Mouse (Mus musculus): ENCODE results near the gene Cd84. TPM values are rescaled to one million over a fixed set of nuclear protein-coding genes. Genes with fewer than 3 reads are reported as not detected.

Cd84 gene
- polyA plus RNA-seq (2017; shearing (Covaris generic)) = 100 to 1,000 TPM; 116 to 121 TPM

DNA sequence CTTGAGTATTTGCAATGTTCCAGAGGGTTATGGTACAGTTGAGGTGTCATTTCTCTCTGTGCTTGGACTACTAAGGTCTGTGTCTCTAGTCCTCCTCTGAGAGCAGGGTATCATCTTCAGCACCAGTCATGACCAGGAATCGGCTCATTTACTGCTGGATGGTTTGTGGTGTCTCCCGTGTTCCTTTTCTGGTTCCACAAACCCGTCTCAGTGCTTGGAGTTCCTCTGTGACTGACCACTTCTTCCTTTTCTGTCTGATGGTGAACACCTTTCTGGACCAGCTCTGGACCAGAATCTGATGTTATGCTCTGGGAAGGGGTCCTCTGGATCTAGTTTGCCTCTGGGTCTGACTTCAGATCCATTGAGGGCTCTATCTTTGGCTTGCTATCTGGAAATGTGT, at the start of gene Cd84:
Gene Cd84 (plus strand): TSS at position 210 of the 400 bp plus-strand sequence.

GRCm38 (mm10) chr1:171895364-171895763, 55.9 kb downstream of the Cd84 start, which contains the start of gene Gm10521:
Gene Gm10521, plus strand, starts transcription at chr1:171895664.

DNA sequence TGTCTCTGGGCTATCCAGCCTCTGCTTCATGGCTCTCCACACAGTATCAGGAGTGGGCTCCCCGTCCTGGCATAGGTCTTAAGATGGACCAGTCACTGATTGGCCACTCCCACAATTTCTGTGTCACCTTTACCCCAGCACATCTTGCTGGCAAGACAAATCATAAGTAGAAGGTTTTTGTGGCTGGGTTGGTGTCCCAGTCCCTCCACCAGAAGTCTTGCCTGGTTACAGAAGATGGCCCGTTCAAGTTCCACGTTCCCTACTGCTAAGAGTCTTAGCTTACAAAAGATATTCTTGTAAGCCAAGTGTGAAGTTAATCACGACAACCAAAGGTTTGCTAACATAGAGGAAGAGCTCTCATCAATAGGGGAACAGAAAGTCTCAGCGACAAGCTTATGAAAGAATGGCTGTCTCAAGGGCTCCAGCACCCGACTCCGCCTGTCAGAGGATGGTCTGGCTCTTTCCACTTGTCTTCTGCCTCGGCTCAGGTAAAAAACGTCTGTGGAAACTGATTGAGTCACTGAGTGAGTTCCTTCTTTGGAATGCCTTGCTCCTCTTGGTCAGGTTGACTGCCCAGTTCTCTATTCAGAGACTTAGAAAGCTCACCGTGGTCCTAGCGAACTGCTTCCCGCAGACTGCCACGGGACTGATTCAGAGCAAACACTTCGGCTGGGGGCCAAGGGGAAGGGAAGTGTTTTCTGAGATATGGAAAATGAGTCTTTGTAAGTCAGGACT, 78.0 kb downstream of the Cd84 start, which contains the start of gene Slamf6:
Gene Slamf6 (plus strand): TSS at position 211 of the 735 bp plus-strand sequence.

Other genes starting within 250 kb of the Cd84 start
- 100 to 1,000 TPM; 138 to 139 TPM for gene Ly9, start 232.3 kb upstream of the Cd84 start, polyA plus RNA-seq (2017; shearing (Covaris generic))
- gene Slamf7, start 186.7 kb upstream of the Cd84 start, polyA plus RNA-seq (2017; shearing (Covaris generic)) = 10 to 100 TPM in 1 of 2 experiments, 1 to 10 TPM in 1; 9.4 to 18.5 TPM
- 100 to 1,000 TPM; 364 to 636 TPM for gene Cd48, start 157.7 kb upstream of the Cd84 start, polyA plus RNA-seq (2017; shearing (Covaris generic))
- gene Slamf1, start 72.6 kb upstream of the Cd84 start, polyA plus RNA-seq (2017; shearing (Covaris generic)) = 10 to 100 TPM; 52.5 to 76.3 TPM
- under 1 TPM; 0.37 to 0.47 TPM for gene Gm10521, start 56.0 kb downstream of the Cd84 start, polyA plus RNA-seq (2017; shearing (Covaris generic))
- 100 to 1,000 TPM; 564 to 674 TPM for gene Slamf6, start 77.8 kb downstream of the Cd84 start, polyA plus RNA-seq (2017; shearing (Covaris generic))
- gene Vangl2, start 188.7 kb downstream of the Cd84 start, polyA plus RNA-seq (2017; shearing (Covaris generic)) = 1 to 10 TPM in 1 of 2 experiments, under 1 TPM in 1; 0.39 to 6.2 TPM
- not detected for gene Nhlh1, start 217.9 kb downstream of the Cd84 start, polyA plus RNA-seq (2017; shearing (Covaris generic))
- gene Copa, start 242.8 kb downstream of the Cd84 start, polyA plus RNA-seq (2017; shearing (Covaris generic)) = 100 to 1,000 TPM; 141 to 203 TPM
- 100 to 1,000 TPM in 1 of 2 experiments, 10 to 100 TPM in 1; 99.5 to 121 TPM for gene Ncstn, start 243.1 kb downstream of the Cd84 start, polyA plus RNA-seq (2017; shearing (Covaris generic))

Measured in activated CD4-positive, CD25-positive, alpha-beta regulatory T cell (primary cell).